Mouse (Mus musculus) megakaryocyte-erythroid progenitor cell, adult 5-6 weeks (primary cell): ENCODE data around the gene Ndufs4. TPM values are rescaled to one million over a fixed set of nuclear protein-coding genes. Genes with fewer than 3 reads are reported as not detected.
"Not testable (repeated sequence)": the region's sequence is repeated elsewhere in the genome, so short reads cannot be mapped to it uniquely, and the experiment has no call there.

ENCODE experiments used
- ATAC-seq: replicated peaks from 2 replicates; pipeline ENCODE4 v1.8.0; 2016; ENCODE audit warnings: mild to moderate bottlenecking, inconsistent platforms; ENCODE audit not compliant: severe bottlenecking, poor library complexity, low FRiP score, low TSS enrichment
- total RNA-seq, 2 experiments: library from RNA; stranded (forward) in 1 of 2; stranded (reverse) in 1 of 2; fragments of 200-1000, 215-1000 nt in 1 of 2; fragments of >200 nt in 1 of 2; fragmentation: Nextera tagmentation in 1 of 2; gene quantifications; 2 replicates each; pipeline ENCODE4 v1.2.3; 2014 to 2017

The Ndufs4 gene
- total RNA-seq, 2 experiments from 2014 or later, result 142 to 146 TPM

DNA sequence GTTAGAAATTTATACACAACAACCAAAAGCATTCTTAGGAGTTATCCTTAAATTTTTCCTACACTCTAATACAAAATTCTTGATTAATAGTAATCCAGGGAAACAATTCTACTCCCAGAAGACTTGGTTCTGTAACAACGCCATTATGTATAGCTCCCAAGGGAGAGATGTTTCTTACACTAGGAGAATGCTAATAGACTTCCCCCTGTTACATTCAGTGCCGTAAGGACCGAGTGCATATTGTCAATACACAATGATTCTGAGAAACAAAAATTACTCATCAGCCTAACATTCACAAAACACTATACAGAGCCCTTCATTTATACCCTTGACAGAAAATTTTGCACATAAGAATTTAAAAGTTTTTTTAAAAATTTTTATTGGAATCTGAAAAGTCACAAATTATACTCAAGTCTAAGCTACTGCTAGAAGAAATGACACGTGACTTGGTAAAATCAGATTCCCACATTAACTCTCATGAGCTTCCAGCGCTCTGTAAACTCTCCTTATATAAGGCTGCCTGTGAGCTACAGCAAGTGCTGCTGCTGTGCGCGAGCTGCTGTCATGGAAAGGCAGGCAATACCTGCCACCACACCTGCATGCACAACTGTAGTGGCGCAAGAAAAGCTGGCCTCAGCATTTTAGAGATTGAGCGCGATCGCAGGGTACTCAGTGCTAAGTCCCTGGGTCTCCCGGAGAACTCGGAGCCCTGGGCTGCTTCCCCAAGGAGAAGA is 42.9 kb downstream of the Ndufs4 start:
- ATAC-seq, result no peak

DNA sequence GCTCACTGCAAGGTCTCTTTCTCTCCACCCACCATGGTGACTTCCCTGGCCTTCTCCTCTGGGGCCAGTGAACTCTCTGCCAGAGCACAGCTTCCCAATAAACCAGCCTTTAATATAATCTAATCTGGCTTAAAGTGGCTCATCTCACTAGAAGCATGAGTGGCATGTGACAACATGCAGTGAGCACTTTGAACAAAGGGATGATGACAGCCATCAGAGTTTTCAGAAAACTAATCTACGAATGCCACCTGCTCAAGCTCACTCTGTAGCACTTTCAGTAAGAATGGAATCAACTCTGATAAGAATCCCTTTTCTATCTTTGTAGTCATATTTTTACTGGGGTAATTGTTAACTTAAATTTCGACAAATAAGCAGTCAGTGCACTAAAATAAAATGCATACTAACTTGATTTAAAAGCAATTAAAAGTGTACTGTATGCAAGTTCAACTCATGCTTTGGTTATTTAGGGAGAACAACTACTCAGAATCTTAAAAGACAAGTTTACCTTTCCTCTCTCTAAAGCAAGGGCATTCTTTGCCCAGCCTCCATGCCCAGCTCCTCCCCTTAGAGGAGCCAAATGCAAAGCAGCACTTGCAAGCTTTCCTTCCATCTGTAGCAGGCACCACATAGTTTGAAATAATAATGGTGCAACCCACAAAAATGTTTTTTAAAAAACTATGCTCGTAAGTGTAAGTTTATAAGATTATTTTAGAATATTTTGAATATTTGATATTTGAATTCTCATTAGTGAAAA is 43.7 kb downstream of the Ndufs4 start:
- peak; percentile 98 for ATAC-seq

DNA sequence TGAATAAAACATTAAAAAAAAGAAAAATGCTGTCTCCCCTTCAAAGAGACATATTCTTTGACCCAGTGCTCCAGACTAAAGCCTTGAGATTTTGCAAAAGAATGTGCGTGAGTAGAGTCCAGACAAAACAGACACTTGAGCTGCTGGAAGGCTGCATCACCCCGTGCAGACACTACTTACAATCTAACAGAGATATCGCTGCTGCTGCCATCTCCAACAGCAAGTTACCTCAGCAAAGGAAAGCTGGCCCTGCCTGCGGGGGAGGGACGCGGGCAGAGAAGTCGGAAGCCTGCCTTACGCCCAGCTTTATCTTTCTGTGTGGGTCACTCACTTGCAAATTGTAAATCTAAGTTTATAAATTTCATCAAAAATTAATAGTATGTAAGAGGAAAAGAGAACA is 45.1 kb downstream of the Ndufs4 start:
- peak; percentile 33; the same call in 1 of the 2 replicates for ATAC-seq

DNA sequence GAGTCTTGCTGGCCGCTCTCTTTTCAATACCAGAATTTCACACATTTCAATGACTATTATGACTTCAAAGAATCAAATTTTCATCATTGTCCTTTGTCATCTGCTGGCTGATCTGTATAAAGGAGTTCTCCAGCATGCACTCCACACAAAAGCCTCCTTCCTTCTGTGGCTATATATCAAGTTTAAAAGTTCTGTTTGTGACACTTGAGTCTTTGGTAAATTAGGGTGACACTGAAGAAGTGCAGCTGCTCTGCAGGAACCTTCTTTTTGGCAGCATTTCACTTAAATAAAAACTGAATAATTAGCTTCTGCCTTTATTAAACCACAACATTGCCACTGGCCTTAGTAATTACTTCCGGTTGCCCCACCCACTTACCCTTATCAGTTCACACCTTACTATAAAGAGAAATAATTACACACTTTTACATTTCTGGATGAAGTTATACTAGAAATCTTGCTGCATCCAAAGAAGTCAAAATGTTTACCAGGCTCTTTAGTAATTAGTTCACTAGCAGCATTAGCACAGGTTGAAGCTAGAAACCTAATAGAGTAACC is 68.1 kb downstream of the Ndufs4 start:
- ATAC-seq, result peak; percentile 53; the same call in 1 of the 2 replicates

DNA sequence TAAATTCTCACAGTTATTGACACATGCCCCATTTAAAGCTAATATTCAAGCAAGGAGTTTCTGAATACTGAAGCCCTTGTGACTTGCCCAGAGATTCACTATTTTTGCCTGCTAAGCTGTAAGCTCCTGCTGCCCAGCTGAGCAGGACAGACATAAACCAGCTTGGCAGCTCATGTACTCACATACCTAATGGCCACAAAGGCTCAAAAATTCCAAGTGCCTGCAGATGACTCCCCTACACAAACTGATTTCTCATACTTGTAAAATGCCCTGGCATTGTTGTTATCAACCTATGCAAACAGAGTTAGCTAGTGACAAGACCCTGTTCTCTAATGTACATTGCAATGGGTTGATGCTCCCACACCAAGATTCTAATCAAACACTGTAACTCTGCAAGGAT is 68.9 kb downstream of the Ndufs4 start:
- no peak for ATAC-seq

DNA sequence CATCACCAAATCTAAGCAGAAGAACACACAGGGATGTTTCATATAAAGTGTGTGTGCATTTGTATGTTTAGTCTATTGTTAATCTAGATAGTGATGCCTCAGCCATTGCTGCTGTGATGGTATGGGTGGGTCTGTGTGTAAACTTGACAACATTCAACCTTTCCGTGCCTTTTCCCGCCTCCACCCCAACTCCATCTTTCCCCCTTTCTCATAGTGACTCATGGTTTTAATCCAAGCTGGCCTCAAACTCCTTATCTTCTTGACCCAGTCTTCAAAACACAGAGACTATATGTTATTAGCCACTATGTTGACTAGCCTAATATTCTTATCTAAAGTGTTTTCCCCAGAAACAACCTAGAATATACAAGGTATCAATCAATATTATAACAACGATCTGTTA is 72.7 kb downstream of the Ndufs4 start:
- ATAC-seq, result no peak

DNA sequence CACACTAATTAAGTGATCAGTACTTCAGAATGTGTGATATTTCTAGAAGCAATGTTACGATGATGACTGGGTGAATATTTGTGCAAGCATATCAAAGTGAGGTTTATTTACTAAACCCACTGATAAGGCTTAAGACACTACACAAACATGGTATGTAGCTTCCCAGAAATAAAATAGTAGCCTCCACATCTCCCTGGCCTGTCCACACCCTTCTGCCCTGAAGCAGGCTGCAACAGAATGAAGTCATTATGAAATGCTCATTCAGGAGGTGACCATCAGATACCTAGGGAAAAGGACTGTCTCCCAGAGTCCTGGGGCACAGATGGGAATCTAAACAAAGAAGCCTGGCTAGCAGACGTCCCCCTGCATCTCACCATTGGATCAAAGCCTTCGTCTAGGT is 73.1 kb downstream of the Ndufs4 start:
- ATAC-seq, result no peak

DNA sequence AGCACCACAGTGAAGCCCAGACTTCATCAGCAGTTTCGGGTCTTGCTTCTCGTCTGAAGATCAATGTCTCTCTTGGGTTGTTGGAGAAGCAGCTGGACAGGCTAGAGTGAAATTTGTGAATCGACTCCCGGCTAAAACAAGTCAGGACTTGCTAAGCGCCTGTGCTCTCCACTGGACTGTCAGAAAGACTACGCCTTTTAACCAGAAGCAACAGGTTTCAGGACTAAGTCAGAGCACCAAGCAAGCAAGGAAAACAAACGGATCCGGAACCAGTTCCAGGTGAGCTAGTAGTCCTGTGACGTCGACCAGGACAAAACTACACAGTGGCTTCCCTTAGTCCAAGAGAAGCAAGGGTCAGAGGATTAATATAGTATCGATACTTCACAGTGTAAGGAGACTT is 77.5 kb downstream of the Ndufs4 start:
- no peak for ATAC-seq

DNA sequence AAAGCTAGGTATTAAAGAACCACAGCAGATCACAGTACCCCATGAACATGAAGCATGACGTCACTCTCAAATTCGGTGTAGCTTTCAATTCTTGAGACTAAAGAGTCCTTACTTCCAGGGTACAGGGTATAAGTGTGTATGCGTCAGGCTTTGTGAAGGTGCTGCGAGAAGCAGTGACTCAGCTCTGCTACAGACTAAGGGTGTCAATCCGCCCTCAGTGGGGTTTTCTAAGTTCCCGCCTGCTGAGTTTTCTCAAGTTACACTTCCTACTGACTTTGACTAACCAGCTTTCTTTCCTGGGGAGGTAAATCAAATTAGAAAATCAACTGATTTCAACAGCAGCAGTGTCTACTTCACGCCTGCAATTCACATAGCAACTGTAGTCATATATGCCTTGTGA is 83.4 kb downstream of the Ndufs4 start:
- no peak for ATAC-seq

DNA sequence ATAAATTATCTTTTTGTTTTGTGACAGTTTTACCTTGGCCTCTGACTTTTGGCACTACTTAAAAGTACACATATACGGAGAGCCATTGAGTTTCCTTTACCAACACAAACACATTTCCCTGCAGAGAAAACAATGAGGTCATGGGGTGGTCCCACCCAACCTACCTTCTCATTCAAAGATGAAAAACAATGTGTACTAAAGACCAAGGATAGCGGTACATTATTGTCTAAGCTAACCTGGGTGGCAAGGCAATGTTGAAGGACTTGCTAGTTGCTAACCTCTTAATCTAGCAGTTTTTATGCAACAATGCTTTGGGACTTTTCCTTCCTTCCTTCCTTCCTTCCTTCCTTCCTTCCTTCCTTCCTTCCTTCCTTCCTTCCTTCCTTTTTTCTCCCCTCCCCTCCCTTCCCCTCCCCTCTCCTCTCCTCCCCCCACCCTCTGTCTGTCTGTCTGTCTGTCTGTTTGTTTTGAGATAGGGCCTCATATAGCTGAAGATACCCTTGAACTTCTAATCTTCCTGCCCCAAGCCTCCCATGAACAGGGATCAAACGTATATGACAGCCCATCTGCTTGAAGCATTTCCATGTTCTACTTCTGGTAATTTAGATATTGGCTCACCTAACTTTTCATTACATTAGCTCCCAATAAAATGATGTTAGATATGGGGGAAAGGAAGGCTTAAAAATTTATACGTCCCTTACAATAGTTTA is 84.4 kb downstream of the Ndufs4 start:
- ATAC-seq, result no peak

DNA sequence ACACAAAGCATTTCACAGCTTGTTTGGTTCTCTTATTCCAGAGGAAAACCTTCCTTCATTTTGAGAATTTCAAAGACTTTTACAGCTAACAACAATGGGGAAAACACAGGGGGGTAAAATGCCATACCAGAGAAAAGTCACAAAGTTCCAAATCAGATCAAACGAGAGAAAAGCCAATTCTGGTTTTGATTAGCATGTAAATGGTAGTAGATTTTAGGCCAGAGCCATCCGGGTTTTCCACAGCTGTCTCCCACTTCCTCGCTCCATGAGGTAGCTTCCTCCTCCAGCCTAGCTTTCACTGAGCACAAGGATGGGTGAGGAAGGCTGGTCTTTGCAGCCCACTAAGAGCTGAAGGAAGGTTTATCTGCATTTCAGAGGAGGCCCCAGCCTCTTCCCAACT is 90.3 kb downstream of the Ndufs4 start:
- ATAC-seq, result no peak

DNA sequence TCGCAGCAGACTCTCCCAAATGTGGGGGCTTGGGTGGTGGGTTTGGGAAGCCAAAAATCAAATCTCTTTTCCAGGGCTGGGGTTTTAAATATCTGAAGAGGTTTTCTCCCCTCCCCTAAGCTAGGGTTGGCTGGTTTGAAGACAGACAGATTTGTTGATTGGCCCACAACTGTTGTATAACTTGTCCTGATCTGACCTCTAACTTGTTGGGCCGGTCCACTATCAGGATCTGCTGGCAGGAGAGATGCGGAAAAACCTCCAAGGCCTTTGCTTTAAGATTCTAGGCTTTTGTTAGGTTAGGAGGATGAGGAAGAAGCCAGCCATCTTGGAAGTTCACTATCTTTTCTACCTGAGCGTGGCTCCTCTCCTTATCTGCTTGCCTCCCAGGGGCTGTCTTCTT is 91.5 kb downstream of the Ndufs4 start:
- ATAC-seq, result no peak

DNA sequence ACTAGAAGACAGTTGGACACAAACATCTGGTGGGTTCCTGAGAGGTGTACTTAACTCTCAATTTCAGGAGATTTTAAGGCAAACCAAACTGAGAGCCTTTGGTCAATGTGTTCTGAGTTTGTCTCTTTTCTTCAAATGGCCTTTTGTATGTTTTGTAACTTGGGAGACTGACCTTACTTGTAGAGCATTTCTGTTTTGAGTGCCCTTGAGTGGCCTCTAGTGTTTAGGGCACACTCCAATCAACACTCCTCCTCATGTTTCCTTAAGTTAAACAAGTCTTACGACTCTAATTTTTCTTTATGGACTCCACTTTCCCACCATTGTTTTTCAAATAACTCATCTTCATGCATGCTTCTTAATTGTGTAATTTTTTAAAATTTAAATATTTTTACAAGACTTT is 98.6 kb downstream of the Ndufs4 start:
- ATAC-seq, result no peak

DNA sequence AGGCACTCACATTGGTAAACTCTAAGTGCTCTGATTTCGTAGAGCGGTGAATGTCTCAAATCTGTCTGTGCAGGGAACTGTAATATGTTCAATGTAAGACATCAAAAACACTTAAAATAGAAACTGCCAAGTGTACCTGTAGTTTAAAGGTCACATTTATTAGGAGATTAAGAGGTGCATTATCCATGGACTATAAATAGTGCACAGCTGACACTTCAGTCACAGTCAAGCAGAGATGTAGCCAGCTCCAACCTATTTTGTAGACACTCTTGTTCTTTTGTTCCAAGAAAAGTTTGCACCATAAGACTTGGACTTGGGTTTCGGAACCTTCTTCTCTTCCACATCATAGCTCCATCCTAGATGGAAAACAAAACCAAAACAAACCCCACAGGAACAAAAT is 99.5 kb downstream of the Ndufs4 start:
- no peak for ATAC-seq

DNA sequence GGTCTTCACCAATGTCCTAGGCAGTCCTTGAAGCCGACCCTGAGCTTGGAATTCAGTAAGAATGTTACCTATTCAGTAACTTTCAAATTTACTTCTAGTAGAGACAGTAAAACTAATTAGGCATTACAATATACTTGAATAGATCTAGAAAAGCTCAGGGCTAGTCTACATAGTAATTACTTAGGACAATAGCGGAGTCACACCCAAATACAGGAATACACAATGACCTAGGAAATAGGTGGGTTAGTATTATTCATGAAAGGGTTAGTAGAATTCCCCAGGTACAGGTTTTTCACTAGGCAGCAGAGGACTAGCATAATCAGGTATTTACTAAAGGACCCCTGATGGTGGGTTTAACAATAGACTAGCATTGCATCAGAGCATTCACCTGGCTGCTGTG is 109.4 kb downstream of the Ndufs4 start:
- ATAC-seq, result not testable (repeated sequence)

DNA sequence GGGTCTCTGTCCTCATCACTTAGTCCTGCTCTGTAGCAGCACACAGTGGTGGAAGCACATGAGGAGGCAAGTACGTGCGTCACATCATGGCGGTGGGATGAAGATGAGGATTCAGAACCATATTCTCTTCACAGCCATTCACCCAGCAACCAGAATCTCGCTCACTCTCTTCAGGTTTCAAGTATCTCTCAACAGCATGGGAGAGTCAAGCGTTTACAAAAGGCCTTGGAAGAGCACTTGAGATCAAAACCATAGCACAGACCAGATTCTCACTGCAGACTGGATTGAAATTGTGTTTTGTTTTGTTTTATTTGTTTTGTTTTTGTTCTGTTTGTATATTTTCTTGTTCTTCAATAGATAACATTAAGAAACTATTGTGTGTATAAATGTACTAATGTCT is 110.8 kb downstream of the Ndufs4 start:
- no peak for ATAC-seq

DNA sequence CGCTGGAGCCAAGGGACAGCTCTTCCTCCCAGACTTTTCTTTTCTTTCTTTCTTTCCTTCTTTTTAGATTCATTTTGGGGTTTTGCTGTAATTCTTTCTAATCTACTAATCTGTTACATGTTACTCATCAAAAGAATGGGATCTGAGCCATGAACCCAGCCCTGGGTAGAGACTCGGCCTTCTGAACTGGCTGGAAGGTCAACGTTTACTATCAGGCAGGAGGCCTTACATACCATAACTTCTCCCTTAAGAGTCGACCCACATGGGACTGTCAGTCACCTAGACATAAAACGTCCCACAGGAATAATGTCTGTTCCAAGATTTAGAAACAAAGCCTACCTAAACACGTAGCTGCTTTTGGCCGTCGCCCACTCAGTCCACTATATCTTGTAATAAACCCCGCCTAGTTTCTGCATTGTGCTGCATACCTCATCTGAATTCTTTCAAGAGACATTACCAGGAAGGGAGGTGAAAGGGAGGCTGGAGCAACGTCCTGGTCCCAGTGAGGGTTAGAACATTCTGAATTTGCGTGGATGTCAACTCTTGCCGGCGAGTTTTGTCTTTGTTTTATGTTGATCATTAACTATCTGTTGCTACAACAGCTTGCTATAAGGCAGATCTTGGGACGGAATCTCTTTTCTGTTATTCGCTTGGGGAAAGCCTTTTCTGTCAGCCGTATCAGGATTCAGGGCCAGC is 116.5 kb downstream of the Ndufs4 start:
- no peak for ATAC-seq

DNA sequence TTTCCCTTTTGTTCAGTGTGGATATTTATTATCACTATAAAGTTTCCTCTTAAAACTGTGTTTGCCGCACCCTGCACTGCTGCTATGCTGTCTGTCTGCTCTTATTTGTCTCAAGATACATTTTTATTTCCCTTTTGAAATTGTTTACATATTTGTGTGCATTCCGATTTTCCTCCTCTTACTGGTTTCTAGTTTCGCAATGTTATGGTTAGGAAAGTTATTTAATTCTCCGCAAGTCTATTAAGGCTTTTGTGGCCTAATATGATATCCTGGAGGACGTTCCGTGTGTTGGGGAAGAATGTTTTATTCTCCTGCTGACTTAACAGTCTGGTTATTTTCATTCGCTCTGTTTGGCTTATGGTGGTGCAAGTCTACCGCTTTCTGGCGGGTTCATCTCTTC is 120.3 kb downstream of the Ndufs4 start:
- ATAC-seq, result no peak

DNA sequence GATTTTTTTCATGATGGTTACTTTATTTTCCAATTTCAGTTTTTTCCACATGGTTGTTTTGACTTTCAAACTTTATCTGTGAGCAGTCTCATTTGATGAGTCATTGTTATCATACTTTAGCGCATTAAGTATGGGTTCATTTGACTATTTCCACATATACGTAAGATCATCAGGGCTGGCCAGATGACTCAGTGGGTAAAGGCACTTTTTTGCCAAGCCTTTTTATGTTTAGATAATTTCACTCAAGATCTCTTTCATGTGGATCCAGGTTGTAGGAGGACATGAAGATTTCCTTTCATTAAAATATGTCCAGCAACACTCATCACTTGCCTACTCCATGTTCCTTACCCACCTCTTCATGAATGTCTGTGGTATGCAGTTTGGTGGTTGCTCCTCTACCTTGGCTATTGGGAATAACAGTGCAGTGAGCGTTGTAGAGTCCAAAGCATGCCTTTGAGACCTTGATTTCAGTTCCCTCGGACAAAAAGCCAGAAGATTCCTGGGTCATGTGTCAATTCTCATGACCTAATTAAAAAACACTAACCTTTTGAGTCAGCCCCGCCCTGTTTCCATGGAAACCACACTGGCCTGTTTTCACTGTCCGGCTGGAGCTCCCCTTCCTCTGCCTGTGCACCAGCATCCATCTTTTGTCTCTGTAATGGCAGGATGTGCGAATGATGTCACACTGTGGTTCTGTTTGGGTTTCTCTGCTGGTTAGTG is 127.4 kb downstream of the Ndufs4 start:
- no peak for ATAC-seq
